Mouse (Mus musculus): ENCODE data around the gene Acbd6. TPM values are rescaled to one million over a fixed set of nuclear protein-coding genes. Genes with fewer than 3 reads are reported as not detected.

Acbd6 gene
- polyA plus RNA-seq, 1 experiment = 95.9 TPM

DNA sequence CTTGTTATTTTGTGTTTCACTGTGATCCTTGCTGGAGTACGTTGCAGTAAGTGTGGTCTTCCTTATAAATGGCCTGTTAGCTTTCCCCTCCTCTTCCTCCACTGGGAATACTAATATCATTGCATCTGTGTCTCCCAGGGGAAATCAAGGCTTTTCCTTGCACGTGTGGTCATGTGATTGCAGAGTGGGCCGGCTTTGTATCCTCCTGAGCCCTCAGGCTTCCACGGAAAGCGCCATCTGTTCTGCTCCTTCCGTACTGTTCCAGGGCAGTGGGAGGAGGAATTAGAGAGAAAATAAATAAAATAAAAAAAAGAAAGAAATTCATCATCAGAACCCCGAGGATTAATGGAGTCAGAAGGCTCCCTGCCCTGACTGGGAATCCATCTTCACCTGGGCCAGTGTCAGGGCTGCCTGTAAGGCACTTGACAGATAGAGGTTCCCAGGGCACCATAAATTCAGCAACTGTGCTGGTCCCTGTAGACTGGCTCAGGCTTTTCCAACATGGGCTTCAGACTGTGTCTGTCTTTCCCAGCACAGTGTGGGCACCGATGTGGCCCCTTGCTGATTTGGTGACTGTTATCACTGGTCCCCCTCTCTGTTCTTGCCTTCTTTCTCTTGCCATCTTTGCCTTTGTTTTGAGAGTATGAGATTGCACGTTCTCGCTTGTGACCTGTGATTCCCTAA is 123.3 kb downstream of the Acbd6 start:
- H3K27ac ChIP-seq (ENCODE audit: insufficient read depth, low read depth, low read length) = no peak overlapping the region
- 80% methylated on average over 10 of the region's 10 CpGs for WGBS
- no peak for TF ChIP-seq POLR2A (IDR thresholded peaks at IDR 0.05; ENCODE audit: low read depth, low read length)
- TF ChIP-seq CTCF (IDR thresholded peaks at IDR 0.05; ENCODE audit: extremely low read depth, insufficient read length, insufficient replicate concordance, low read depth, low read length) = no peak
- no peaks in the 10 kb centered on the region for H3K36me3 ChIP-seq (ENCODE audit: control insufficient read depth, insufficient read depth, low read length)
- H3K4me3 ChIP-seq (ENCODE audit: low read depth, low read length) = no peak overlapping the region
- no peaks in the 10 kb centered on the region for H3K27me3 ChIP-seq (ENCODE audit: control insufficient read depth, insufficient read depth, low read length)
- peaks cover 2% of the 10 kb centered on the region; the same call in 1 of the 2 replicates for H3K4me1 ChIP-seq (ENCODE audit: control insufficient read depth, insufficient read depth, insufficient read length, low read length)

DNA sequence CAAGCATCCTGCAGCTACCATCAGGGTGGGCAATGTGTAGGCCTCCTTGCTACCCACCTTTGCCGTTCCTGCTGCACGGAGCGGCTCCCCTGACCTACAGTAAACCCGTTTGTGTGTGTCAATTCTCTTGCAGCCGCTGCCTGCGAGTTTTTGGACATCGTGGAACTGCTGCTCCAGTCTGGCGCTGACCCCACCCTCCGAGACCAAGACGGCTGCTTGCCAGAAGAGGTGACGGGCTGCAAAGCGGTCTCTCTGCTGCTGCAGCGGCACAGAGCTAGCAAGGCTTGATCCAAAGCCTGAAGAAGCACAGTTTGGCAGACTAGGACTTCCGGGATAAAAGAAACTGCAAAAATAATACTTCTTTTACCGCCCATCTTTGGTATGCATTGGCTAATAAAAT is 128.9 kb downstream of the Acbd6 start:
- Histone ChIP-seq H3K4me3 (ENCODE audit: low read depth, low read length) (no peak overlapping the region), H3K27me3 (ENCODE audit: control insufficient read depth, insufficient read depth, low read length) (no peaks in the 10 kb centered on the region), H3K4me1 (ENCODE audit: control insufficient read depth, insufficient read depth, insufficient read length, low read length) (peaks cover 2% of the 10 kb centered on the region; the same call in 1 of the 2 replicates), H3K36me3 (ENCODE audit: control insufficient read depth, insufficient read depth, low read length) (peaks cover 1% of the 10 kb centered on the region; the same call in 1 of the 2 replicates), H3K27ac (ENCODE audit: insufficient read depth, low read depth, low read length) (no peak overlapping the region)
- TF ChIP-seq CTCF (IDR thresholded peaks at IDR 0.05; ENCODE audit: extremely low read depth, insufficient read length, insufficient replicate concordance, low read depth, low read length) (no peak), POLR2A (IDR thresholded peaks at IDR 0.05; ENCODE audit: low read depth, low read length) (no peak)
- WGBS = 90% methylated on average over 15 of the region's 15 CpGs

DNA sequence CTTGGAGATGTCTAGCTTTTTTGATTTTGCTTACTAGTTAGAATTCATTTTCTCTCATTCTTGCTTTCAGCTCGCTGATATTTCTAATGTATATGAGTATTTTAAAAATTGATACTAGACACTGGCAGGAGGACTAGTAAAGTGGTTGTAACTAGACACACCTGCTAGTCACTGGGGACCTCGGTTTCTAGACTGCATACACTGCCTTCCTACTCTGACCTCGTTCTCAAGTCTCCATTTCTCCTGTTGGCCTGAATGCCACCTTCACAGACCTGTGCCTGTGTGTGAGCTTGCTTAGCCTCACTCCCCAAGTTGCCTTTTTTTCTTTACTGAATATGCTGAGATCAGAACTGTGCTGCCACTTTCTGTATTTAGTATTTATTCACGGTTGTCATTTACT is 131.2 kb downstream of the Acbd6 start:
- 89% methylated on average over 4 of the region's 4 CpGs for WGBS
- H3K4me1 ChIP-seq (ENCODE audit: control insufficient read depth, insufficient read depth, insufficient read length, low read length) = peaks cover 2% of the 10 kb centered on the region; the same call in 1 of the 2 replicates
- no peak overlapping the region for H3K4me3 ChIP-seq (ENCODE audit: low read depth, low read length)
- no peaks in the 10 kb centered on the region for H3K27me3 ChIP-seq (ENCODE audit: control insufficient read depth, insufficient read depth, low read length)
- TF ChIP-seq CTCF (IDR thresholded peaks at IDR 0.05; ENCODE audit: extremely low read depth, insufficient read length, insufficient replicate concordance, low read depth, low read length) = no peak
- TF ChIP-seq POLR2A (IDR thresholded peaks at IDR 0.05; ENCODE audit: low read depth, low read length) = no peak
- peaks cover 1% of the 10 kb centered on the region; the same call in 1 of the 2 replicates for H3K36me3 ChIP-seq (ENCODE audit: control insufficient read depth, insufficient read depth, low read length)
- H3K27ac ChIP-seq (ENCODE audit: insufficient read depth, low read depth, low read length) = no peak overlapping the region

DNA sequence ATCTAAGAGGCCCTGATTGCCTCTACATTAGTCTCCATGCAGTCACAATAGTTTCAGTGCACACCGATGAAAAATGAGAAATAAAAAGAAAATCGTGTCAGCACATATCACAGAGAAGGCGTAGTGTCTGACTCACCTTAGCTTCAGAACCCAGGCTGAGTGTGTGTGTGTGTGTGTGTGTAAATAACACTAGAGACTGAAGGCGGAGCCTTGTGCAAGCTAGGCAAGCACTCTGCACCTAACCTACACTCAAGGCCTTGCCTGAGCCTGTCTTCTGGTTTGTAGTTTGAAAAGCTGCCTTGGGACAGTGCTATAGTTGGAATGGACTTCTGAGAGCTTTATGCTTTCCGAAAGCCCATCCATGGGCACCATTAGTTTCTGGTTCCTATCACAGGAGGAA is 131.6 kb downstream of the Acbd6 start:
- peaks cover 2% of the 10 kb centered on the region; the same call in 1 of the 2 replicates for H3K4me1 ChIP-seq (ENCODE audit: control insufficient read depth, insufficient read depth, insufficient read length, low read length)
- WGBS = 89% methylated on average over 5 of the region's 5 CpGs
- H3K36me3 ChIP-seq (ENCODE audit: control insufficient read depth, insufficient read depth, low read length) = peaks cover 1% of the 10 kb centered on the region; the same call in 1 of the 2 replicates
- no peak overlapping the region for H3K4me3 ChIP-seq (ENCODE audit: low read depth, low read length)
- H3K27me3 ChIP-seq (ENCODE audit: control insufficient read depth, insufficient read depth, low read length) = no peaks in the 10 kb centered on the region
- TF ChIP-seq POLR2A (IDR thresholded peaks at IDR 0.05; ENCODE audit: low read depth, low read length) = no peak
- no peak for TF ChIP-seq CTCF (IDR thresholded peaks at IDR 0.05; ENCODE audit: extremely low read depth, insufficient read length, insufficient replicate concordance, low read depth, low read length)
- no peak overlapping the region for H3K27ac ChIP-seq (ENCODE audit: insufficient read depth, low read depth, low read length)

DNA sequence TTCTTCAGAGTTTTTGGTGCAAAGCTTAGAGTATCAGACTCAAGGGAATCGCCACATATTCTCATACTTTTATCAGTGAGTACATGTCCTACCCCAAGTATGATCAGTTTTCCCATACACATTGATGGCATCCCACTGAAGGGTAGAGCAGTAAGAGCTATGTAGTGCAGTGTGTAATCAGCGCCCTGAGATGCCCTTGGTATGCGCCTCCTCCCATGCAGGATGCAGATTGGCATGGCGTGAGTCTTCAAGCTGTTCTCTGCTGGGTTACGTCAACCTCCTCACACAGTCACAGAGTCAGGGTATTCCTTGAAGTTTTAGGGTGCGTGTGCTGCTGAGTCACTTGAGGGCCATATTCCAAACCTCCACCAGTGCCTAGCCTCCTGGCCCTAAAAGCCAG is 134.3 kb downstream of the Acbd6 start:
- Histone ChIP-seq H3K27me3 (ENCODE audit: control insufficient read depth, insufficient read depth, low read length) (no peaks in the 10 kb centered on the region), H3K36me3 (ENCODE audit: control insufficient read depth, insufficient read depth, low read length) (no peaks in the 10 kb centered on the region), H3K4me3 (ENCODE audit: low read depth, low read length) (no peak overlapping the region), H3K27ac (ENCODE audit: insufficient read depth, low read depth, low read length) (no peak overlapping the region), H3K4me1 (ENCODE audit: control insufficient read depth, insufficient read depth, insufficient read length, low read length) (no peaks in the 10 kb centered on the region)
- TF ChIP-seq CTCF (IDR thresholded peaks at IDR 0.05; ENCODE audit: extremely low read depth, insufficient read length, insufficient replicate concordance, low read depth, low read length) (no peak), POLR2A (IDR thresholded peaks at IDR 0.05; ENCODE audit: low read depth, low read length) (no peak)
- 97% methylated on average over 6 of the region's 6 CpGs for WGBS

DNA sequence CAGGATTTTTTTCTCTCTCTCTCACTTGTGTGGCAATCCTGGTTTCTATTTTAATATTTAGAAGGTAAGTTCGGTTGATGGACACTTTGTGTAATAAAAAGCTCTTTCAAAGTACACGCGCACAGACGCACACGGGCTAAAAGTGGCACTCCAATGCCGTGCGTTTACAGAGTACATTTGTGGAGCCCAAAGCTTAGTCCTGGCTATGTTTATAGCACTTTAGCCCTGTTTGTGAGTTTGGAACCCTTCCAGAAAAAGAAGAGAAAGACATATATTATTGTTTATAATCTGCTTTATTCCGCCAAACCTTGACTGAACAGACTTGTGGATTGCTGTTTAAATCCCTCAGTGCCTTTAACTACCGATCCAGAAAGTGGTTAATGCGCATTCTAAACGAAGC is 135.1 kb downstream of the Acbd6 start:
- Histone ChIP-seq H3K27me3 (ENCODE audit: control insufficient read depth, insufficient read depth, low read length) (no peaks in the 10 kb centered on the region), H3K4me1 (ENCODE audit: control insufficient read depth, insufficient read depth, insufficient read length, low read length) (no peaks in the 10 kb centered on the region), H3K4me3 (ENCODE audit: low read depth, low read length) (no peak overlapping the region), H3K27ac (ENCODE audit: insufficient read depth, low read depth, low read length) (no peak overlapping the region), H3K36me3 (ENCODE audit: control insufficient read depth, insufficient read depth, low read length) (no peaks in the 10 kb centered on the region)
- TF ChIP-seq CTCF (IDR thresholded peaks at IDR 0.05; ENCODE audit: extremely low read depth, insufficient read length, insufficient replicate concordance, low read depth, low read length) = no peak
- TF ChIP-seq POLR2A (IDR thresholded peaks at IDR 0.05; ENCODE audit: low read depth, low read length) = no peak
- WGBS = 56% methylated on average over 11 of the region's 11 CpGs

DNA sequence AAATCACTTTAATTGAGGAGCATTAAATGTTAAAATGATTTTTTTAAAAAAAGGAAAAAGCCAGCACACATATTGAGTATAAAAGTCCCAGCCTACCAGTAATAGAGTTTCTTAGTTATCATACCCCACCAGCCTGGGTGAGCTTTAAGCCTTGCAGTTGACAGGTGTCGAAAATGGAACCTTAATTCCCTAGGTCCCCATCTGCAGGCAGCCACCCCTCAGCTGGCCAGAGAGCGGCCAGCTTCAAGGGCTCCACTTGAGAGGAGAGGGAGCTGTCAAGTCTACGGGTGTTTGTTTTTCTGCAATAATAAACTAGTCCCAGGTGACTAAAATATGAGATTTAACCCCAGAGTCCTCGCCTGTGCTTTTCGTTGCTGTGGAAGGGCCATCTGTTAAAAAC is 135.5 kb downstream of the Acbd6 start:
- H3K4me1 ChIP-seq (ENCODE audit: control insufficient read depth, insufficient read depth, insufficient read length, low read length) = no peaks in the 10 kb centered on the region
- H3K27ac ChIP-seq (ENCODE audit: insufficient read depth, low read depth, low read length) = no peak overlapping the region
- WGBS = 66% methylated on average over 5 of the region's 5 CpGs
- no peaks in the 10 kb centered on the region for H3K36me3 ChIP-seq (ENCODE audit: control insufficient read depth, insufficient read depth, low read length)
- no peak overlapping the region for H3K4me3 ChIP-seq (ENCODE audit: low read depth, low read length)
- TF ChIP-seq CTCF (IDR thresholded peaks at IDR 0.05; ENCODE audit: extremely low read depth, insufficient read length, insufficient replicate concordance, low read depth, low read length) (no peak), POLR2A (IDR thresholded peaks at IDR 0.05; ENCODE audit: low read depth, low read length) (no peak)
- H3K27me3 ChIP-seq (ENCODE audit: control insufficient read depth, insufficient read depth, low read length) = no peaks in the 10 kb centered on the region

Measured in small intestine, adult 2 months (tissue).